Mouse (Mus musculus) layer of hippocampus, adult 18-20 months (tissue): Measurements from ENCODE around the gene Rab30. TPM values are rescaled to one million over a fixed set of nuclear protein-coding genes. Genes with fewer than 3 reads are reported as not detected.

Experiments
- total RNA-seq, 2 experiments: library from RNA; stranded (reverse); gene quantifications; 2 replicates each; pipeline ENCODE4 v1.2.3; 2021

Gene Rab30
- total RNA-seq, 2 experiments from 2014 or later = 39.3 to 41.5 TPM

Other genes starting within 250 kb of the Rab30 start
- 10 to 100 TPM; 14.9 to 15.6 TPM for gene Ccdc90b, start 180.5 kb upstream of the Rab30 start, total RNA-seq
- gene Ankrd42, start 104.5 kb upstream of the Rab30 start, total RNA-seq = 10 to 100 TPM; 16.3 to 17.1 TPM
- gene Pcf11, start 71.7 kb upstream of the Rab30 start, total RNA-seq = 10 to 100 TPM; 57.0 to 69.4 TPM
- gene Ddias, start 132.6 kb downstream of the Rab30 start, total RNA-seq = under 1 TPM; 0.33 to 0.62 TPM
- 1 to 10 TPM; 5.9 to 7.0 TPM for gene Prcp, start 132.9 kb downstream of the Rab30 start, total RNA-seq